Mouse (Mus musculus) monocyte, adult 5-6 weeks (primary cell): ENCODE measurements around the gene Cela2a. TPM values are rescaled to one million over a fixed set of nuclear protein-coding genes. Genes with fewer than 3 reads are reported as not detected.

Source experiments
- ATAC-seq: fragments of 153-309, 156-312 bp; replicated peaks from 2 replicates; pipeline ENCODE4 v1.8.0; 2017; ENCODE audit warnings: mild to moderate bottlenecking; ENCODE audit not compliant: low TSS enrichment, insufficient number of reproducible peaks, severe bottlenecking, poor library complexity, low FRiP score
- total RNA-seq: library from RNA; stranded (forward); fragments of 200-1000, 200-491, 200-594 nt; gene quantifications from 3 replicates; pipeline ENCODE4 v1.2.3, GENCODE M21; 2017

Cela2a gene
- total RNA-seq = not detected in 3 replicates

DNA sequence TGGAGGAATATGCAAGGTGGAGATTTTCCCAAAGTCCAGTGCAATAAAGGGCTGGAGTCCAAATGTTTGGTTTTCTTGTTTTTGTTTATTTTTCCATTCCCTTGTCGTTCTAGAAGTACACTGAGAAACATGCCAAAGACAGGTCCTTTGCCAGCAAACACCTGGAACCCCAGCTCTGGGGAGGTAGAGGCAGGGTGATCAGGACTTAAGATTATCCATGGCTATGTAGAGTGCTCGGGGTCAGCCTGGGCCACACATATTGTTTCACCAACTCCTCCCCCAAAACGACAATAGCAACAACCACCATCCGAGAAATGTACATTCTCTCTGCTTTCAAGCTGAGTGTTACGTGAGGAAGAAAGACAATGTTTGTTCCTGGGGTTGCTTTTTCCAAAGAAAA, at the start of gene Cela2a:
TSS of gene Cela2a (minus strand) at position 101 of the 400 bp plus-strand sequence.
- no peak for ATAC-seq

DNA sequence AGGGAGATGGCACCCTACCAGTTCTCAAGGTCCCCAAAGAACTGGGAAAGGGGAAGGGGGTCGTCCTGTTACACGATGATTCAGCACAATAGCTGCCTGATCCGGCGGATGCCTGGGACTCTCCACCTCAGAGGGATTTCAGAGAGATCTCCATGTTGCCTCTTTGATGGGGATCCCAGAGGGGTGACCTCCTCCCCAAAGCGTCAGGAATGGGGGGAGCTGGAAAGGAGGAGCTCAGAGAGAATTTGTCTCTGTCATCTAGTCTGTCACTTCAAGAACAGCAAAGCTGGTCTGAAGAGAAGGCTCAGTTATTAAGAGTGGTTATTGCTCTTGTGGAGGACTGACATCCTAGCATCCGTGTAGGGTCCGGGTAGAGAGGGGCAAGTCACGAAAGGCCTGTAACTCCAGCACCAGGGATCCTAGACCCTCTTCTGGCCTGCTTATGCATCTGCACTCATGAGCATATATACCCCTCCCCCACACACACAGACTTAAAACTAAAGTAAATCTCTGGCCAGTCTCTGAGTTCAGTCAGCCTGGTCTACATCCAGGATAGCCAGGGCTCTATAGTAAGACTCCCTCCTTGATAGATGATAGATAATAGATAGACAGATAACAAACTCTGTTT, 49.6 kb upstream of the Cela2a start:
- no peak for ATAC-seq

- peak; percentile 43; the same call in 1 of the 2 replicates for ATAC-seq
These were observed 48.9 kb upstream of the Cela2a start, which contains the start of gene Efhd2 for GRCm38 (mm10) chr4:141874601-141875460. Efhd2 (minus strand) TSS chr4:141874920.

GRCm38 (mm10) chr4:141874111-141874600, 48.2 kb upstream of the Cela2a start:
- ATAC-seq = no peak

- ATAC-seq = no peak
These were observed 47.0 kb upstream of the Cela2a start for GRCm38 (mm10) chr4:141872977-141873376.

DNA sequence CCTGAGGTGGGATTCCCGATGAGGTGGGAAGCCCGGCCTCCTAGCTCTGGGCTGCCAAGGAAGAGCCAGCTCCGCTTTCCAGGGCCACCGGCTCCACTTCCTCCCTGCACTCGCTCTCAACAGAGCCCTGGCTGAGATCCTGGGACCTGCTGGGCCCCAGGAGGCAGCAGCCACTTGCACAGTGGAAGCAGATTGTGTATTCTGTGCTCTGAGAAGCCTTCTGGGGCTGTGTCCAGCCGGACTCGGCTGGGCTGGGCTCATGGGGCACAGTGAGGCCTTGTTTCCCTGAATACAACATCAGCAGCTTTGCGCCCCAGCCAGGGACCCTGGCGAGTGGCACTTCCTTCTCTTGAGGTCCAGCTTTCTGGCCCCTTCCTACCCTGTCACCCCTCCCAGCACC, 45.9 kb upstream of the Cela2a start:
- no peak for ATAC-seq

- 0 out of 2 replicates have a peak, but pooled peaks have one; percentile 14 for ATAC-seq
These were observed 45.4 kb upstream of the Cela2a start for GRCm38 (mm10) chr4:141871333-141871725.

GRCm38 (mm10) chr4:141870666-141871332, 44.8 kb upstream of the Cela2a start:
- ATAC-seq = peak; percentile 70

DNA sequence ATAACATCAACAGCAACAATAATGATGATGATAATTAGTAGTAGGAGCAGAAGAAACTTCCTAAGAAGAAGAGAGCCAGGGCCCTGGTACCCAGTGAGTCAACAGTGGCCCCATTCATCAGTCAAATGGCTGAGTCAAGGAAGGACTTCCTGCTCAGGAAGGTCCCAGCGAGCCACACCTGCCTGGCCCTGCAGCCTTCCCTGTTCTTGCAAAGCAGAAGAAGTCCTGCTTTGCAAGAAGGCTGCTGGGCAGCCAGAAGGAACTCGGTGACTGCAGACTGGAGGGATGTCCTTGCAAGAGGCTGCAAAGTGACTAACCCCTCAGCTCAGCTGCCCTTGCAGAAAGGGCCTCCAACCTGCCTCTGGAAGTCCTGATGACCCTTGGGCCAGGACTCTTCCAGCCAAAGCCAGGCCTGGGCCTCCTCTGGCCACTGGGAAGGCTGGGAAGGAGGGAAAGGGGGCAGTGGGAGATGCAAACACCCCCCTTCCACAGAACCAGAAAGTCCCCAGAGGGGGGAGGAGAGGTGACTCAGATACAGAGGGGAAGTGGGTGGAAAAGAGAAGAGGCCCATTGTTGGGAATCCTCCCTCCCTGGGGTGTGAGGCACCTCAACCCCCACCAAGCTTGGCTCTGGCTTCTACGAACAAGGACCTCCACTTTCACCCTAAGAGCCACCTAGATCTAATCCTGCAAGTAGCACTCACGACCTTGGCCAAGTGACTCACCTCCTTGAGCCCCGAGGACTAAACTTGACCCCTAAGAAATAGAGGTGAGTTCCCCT, 43.7 kb upstream of the Cela2a start:
- peak; percentile 32 for ATAC-seq

DNA sequence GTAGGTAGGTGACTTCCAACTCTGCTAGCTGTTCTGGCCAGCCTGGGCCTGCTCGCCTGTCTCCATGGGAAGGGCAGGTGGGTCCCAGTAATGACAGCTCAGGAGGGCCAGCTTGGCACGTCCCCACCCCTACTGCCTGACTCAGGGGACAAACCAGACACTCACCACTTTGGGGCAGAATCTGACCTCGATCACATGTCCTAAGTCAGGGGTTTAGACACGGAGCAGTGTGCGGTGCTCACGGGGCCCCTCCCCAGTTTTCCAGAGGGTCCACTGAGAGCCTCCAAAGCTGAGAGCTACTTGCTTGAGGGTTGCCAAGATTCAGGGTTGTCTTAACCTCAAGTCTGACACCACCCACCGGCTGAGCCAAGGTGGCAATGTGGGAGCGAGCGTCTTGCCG, 42.1 kb upstream of the Cela2a start:
- no peak for ATAC-seq

DNA sequence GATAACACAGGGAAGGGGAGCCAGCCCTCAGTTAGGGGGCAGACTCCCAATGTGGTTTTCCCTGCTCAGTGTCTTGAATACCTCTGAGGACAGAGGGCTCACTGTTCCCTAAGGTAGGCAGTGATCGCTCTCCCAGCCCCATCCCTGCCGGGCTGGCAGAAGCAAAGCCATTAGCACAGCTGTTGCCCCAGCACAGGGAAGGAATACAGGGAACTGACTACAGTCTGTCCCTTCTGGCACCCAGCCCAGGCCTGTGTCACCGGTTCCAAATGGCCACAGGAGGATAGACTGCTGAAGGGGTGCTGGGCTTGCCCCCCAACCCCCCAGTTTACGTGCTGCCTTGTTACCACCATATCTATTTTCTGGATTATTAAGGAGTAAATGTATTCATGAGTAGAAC, 41.5 kb upstream of the Cela2a start:
- no peak for ATAC-seq

- no peak for ATAC-seq
These were observed 41.1 kb upstream of the Cela2a start for GRCm38 (mm10) chr4:141866933-141867490.

GRCm38 (mm10) chr4:141865600-141865999, 39.6 kb upstream of the Cela2a start:
- ATAC-seq = no peak

DNA sequence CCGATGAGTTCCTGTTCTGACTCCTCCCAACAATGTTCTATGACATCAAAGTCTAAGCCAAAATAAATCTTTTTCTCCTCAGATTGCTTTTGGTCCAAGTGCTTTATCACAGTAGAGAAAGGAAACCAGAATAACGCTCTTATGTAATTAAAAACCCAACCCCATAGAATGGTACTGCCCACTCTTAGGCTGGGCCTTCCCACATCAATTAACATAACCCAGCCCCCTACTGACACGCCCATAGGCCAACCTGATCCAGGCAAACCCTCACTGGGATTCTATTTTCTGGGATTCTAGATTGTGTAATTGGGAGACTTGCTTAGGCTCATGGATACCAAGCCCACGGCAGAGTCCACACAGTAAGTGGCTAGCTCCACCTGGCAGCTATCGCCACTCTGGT, 39.0 kb upstream of the Cela2a start:
- ATAC-seq = no peak

GRCm38 (mm10) chr4:141864506-141864905, 38.5 kb upstream of the Cela2a start:
- ATAC-seq = no peak

DNA sequence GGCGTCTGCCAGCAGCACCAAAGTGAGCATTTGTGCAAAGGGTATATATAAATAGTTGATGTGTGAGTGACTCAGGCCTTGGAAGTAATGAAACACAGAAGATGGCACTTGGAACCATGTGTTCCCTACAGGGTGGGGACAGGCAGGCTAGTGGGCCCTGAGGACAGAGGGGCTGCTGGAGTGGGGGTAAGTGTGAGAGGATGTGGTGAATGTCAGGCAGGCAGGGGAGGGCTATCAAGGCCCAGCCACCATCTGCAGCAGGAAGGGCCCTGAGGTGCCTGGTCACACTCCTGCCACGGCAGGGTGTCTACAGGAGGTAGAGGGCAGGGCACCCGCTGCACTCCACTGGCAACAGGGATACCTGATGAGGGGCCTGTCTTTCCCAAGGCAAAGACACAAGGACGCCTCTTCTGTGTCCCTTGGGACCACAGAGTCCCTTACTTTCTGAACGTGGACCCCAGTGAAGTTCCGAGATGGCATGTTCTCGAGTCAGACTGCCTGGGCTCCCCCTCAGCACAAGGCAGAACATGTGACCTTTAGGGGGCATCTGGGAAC, 37.8 kb upstream of the Cela2a start:
- no peak for ATAC-seq

DNA sequence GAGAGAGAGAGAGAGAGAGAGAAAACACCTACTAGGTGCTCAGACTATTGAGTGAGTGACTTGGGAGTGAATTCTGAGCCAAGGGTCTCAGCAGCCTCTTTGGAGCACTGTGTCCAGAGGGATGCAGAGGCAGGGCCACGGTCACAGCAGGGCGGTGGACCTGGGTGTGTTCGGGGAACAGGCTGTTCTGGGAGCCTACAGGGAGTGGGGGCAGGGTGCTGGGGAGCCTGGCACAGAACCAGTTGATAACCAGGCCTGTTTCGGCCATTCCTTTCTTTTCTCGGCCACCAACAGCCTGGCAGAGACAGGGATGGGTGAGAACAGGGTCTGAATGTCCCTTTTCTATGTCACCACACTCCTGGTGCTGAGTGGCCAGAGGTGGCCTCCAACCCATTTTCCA, 36.9 kb upstream of the Cela2a start:
- ATAC-seq = no peak
